Comparison of ENCODE assay signal across 27 mouse cellular contexts in the genomic region with DNA sequence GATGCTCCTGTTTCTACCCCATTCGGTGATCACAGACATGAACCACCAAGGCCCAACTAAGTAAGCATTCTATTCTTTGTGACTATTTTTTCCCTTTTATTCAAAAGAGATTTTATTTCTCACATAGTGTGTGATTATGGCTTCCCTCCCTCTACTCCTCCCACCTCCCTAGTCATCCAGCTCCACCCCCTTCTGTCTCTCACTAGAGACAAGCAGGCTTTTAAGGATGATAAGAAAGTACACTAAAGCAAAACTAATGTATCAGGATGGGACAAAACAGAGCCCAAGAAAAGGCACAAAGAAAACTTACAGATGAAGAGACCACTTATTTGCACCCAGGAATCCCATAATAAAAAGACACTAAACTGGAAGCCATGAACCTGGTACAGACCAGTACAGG. TPM values are rescaled to one million over a fixed set of nuclear protein-coding genes. Genes with fewer than 3 reads are reported as not detected.
DNase-seq lines count a peak whose midpoint lies in the region; ATAC-seq and TF ChIP-seq lines count a peak whose summit lies in the region.
"Had no signal": no experiment of that assay in that cellular context is flagged by ENCODE, and none has a peak within 500 bp of the region (broad histone marks: within the 10 kb centered on the region; RNA-seq: fewer than 3 reads in every experiment).

No protein-coding gene starts in this region.

- H3K4me2 ChIP-seq in midbrain, embryonic 11.5 days = no peak overlapping the region
- H3K4me2 ChIP-seq in midbrain, postnatal 0 days (ENCODE audit: low read depth, low read length, poor library complexity, severe bottlenecking) = no peak overlapping the region
- peak overlapping the region; percentile 16; the same call in 1 of the 2 replicates for H3K4me2 ChIP-seq in liver, embryonic 16.5 days (ENCODE audit: low read depth, low read length)
- no peak overlapping the region for H3K4me2 ChIP-seq in kidney, embryonic 14.5 days (replicated peaks; ENCODE audit: low read depth, low read length)
- H3K4me2 ChIP-seq: embryonic facial prominence, embryonic 12.5 days; hindbrain, embryonic 12.5 days; limb, embryonic 13.5 days; lung, embryonic 15.5 days; neural tube, embryonic 15.5 days had no signal

- H3K4me3 ChIP-seq in midbrain, embryonic 11.5 days (ENCODE audit: low read depth, low read length) = no peak overlapping the region
- no peak overlapping the region for H3K4me3 ChIP-seq in midbrain, postnatal 0 days (ENCODE audit: low read depth, low read length)
- H3K4me3 ChIP-seq in liver, embryonic 16.5 days (ENCODE audit: low read depth, low read length) = no peak overlapping the region
- no peak overlapping the region for H3K4me3 ChIP-seq in kidney, embryonic 14.5 days (ENCODE audit: low read length)
- H3K4me3 ChIP-seq: embryonic facial prominence, embryonic 12.5 days; erythroblast, embryonic 14.5 days; gastrocnemius, adult 2 months; hindbrain, embryonic 12.5 days; limb, embryonic 13.5 days; lung, embryonic 15.5 days; midbrain, embryonic 10.5 days; neural tube, embryonic 15.5 days had no signal

- ATAC-seq in midbrain, embryonic 11.5 days (ENCODE audit: low FRiP score) = no peak
- ATAC-seq in midbrain, postnatal 0 days (ENCODE audit: low FRiP score) = no peak
- peak; percentile 69 for ATAC-seq in liver, embryonic 16.5 days (ENCODE audit: low read depth)
- no peak for ATAC-seq in kidney, embryonic 14.5 days (ENCODE audit: low FRiP score, low TSS enrichment)
- ATAC-seq: activated CD4-positive, CD25-positive, alpha-beta regulatory T cell, adult 4 months; forebrain, embryonic 14.5 days had no signal

- H3K27ac ChIP-seq in midbrain, embryonic 11.5 days (ENCODE audit: low read depth, low read length) = no peak overlapping the region
- no peak overlapping the region for H3K27ac ChIP-seq in midbrain, postnatal 0 days (ENCODE audit: low read depth, low read length)
- peak overlapping the region; percentile 72; the same call in 1 of the 2 replicates for H3K27ac ChIP-seq in liver, embryonic 16.5 days (ENCODE audit: low read length)
- no peak overlapping the region for H3K27ac ChIP-seq in kidney, embryonic 14.5 days (ENCODE audit: low read depth, low read length)
- H3K27ac ChIP-seq: embryonic facial prominence, embryonic 12.5 days; gastrocnemius, adult 2 months; hindbrain, embryonic 12.5 days; kidney, postnatal 0 days; limb, embryonic 13.5 days; lung, embryonic 15.5 days; midbrain, embryonic 10.5 days; neural tube, embryonic 15.5 days had no signal

- peak; percentile 35 for DNase-seq in midbrain, embryonic 11.5 days (ENCODE audit: low spot score, missing footprints)
- no peak for DNase-seq in midbrain, postnatal 0 days (ENCODE audit: low spot score)
- DNase-seq in liver = peak; percentile 48
- no peak for DNase-seq in adrenal gland, adult 2 months
- no peak for DNase-seq in adrenal gland, postnatal 36 days
- DNase-seq: adrenal gland, postnatal 14 days; cerebellum, adult 11-12 months; cerebellum, postnatal 14 days; gastrocnemius, adult 2 months; kidney, adult 11 months; layer of hippocampus, adult 9-11 months; lung, postnatal 4 days; right cerebral cortex, adult 18-20 months; thymus, adult 18-20 months had no signal

- peaks cover 2% of the 10 kb centered on the region; the same call in 1 of the 2 replicates for H3K4me1 ChIP-seq in midbrain, embryonic 11.5 days (ENCODE audit: control insufficient read depth, insufficient read depth, low read length)
- no peaks in the 10 kb centered on the region for H3K4me1 ChIP-seq in midbrain, postnatal 0 days (ENCODE audit: insufficient read depth, low read length)
- H3K4me1 ChIP-seq in liver, embryonic 16.5 days (ENCODE audit: control insufficient read depth, low read depth, low read length) = peaks cover 32% of the 10 kb centered on the region
- 0 out of 2 replicates have a peak, but pooled peaks cover 6% of the 10 kb centered on the region for H3K4me1 ChIP-seq in kidney, embryonic 14.5 days (ENCODE audit: control insufficient read depth, insufficient read depth, low read length)

- H3K9me3 ChIP-seq in midbrain, embryonic 11.5 days (ENCODE audit: control insufficient read depth, low read length) = no peaks in the 10 kb centered on the region
- H3K9me3 ChIP-seq in midbrain, postnatal 0 days (ENCODE audit: low read length) = no peaks in the 10 kb centered on the region
- no peaks in the 10 kb centered on the region for H3K9me3 ChIP-seq in liver, embryonic 16.5 days (replicated peaks; ENCODE audit: control insufficient read depth, low read length)
- H3K9me3 ChIP-seq in kidney, embryonic 14.5 days (ENCODE audit: control insufficient read depth, low read length) = no peaks in the 10 kb centered on the region
- H3K9me3 ChIP-seq: embryonic facial prominence, embryonic 12.5 days; lung, embryonic 15.5 days; midbrain, embryonic 10.5 days; neural tube, embryonic 15.5 days had no signal

- no peak for TF ChIP-seq CTCF in midbrain, postnatal 0 days (IDR thresholded peaks at IDR 0.05)

- no peaks in the 10 kb centered on the region for H3K27me3 ChIP-seq in midbrain, embryonic 11.5 days (ENCODE audit: control insufficient read depth, insufficient read depth, low read length)
- H3K27me3 ChIP-seq in midbrain, postnatal 0 days (ENCODE audit: insufficient read depth, low read length) = no peaks in the 10 kb centered on the region
- H3K27me3 ChIP-seq in liver, embryonic 16.5 days (ENCODE audit: control insufficient read depth, insufficient read depth, low read depth, low read length) = no peaks in the 10 kb centered on the region
- H3K27me3 ChIP-seq in kidney, embryonic 14.5 days (ENCODE audit: control insufficient read depth, insufficient read depth, low read length) = no peaks in the 10 kb centered on the region
- H3K27me3 ChIP-seq: CH12.LX; embryonic facial prominence, embryonic 12.5 days; hindbrain, embryonic 12.5 days; limb, embryonic 13.5 days; lung, embryonic 15.5 days; neural tube, embryonic 15.5 days had no signal

- H3K9ac ChIP-seq in midbrain, embryonic 11.5 days (ENCODE audit: low read length) = no peak overlapping the region
- no peak overlapping the region for H3K9ac ChIP-seq in midbrain, postnatal 0 days (replicated peaks; ENCODE audit: low read length, poor library complexity, severe bottlenecking)
- no peak overlapping the region for H3K9ac ChIP-seq in liver, embryonic 16.5 days (ENCODE audit: low read depth, low read length)
- H3K9ac ChIP-seq in kidney, embryonic 14.5 days (ENCODE audit: low read depth, low read length) = no peak overlapping the region
- H3K9ac ChIP-seq: embryonic facial prominence, embryonic 12.5 days; hindbrain, embryonic 12.5 days; limb, embryonic 13.5 days; lung, embryonic 15.5 days; neural tube, embryonic 15.5 days had no signal

- 0 out of 2 replicates have a peak, but pooled peaks cover 2% of the 10 kb centered on the region for H3K36me3 ChIP-seq in midbrain, embryonic 11.5 days (ENCODE audit: control insufficient read depth, insufficient read depth, low read length)
- no peaks in the 10 kb centered on the region for H3K36me3 ChIP-seq in midbrain, postnatal 0 days (ENCODE audit: insufficient read depth, low read length)
- no peaks in the 10 kb centered on the region for H3K36me3 ChIP-seq in liver, embryonic 16.5 days (ENCODE audit: control insufficient read depth, insufficient read depth)
- H3K36me3 ChIP-seq in kidney, embryonic 14.5 days (ENCODE audit: control insufficient read depth, insufficient read depth, low read length) = no peaks in the 10 kb centered on the region
- H3K36me3 ChIP-seq: hindbrain, embryonic 12.5 days; neural tube, embryonic 15.5 days had no signal

- WGBS in midbrain, embryonic 11.5 days = 86% methylated on average over 1 of the region's 1 CpGs
- 86% methylated on average over 1 of the region's 1 CpGs for WGBS in midbrain, postnatal 0 days
- 84% methylated on average over 1 of the region's 1 CpGs for WGBS in liver, embryonic 16.5 days (ENCODE audit: insufficient replicate concordance)
- 96% methylated on average over 1 of the region's 1 CpGs for WGBS in kidney, embryonic 14.5 days

RNA-seq across cellular contexts. Expression of a gene that starts 6.9 kb away (rescaled TPM):
- polyA plus RNA-seq in midbrain, embryonic 11.5 days (2014; fragmentation: Nextera tagmentation; extraction: Ambion mirVana) = 2.0 and 2.7 TPM in 2 replicates
- 1.8 and 2.4 TPM in 2 replicates for total RNA-seq in midbrain, postnatal 0 days (2014; rRNA removed)
- 0.23 and 0.37 TPM in 2 replicates for polyA plus RNA-seq in midbrain, postnatal 0 days (2015; fragmentation: Nextera tagmentation; extraction: Ambion mirVana)
- 1.8 and 2.6 TPM in 2 replicates for polyA plus RNA-seq in liver, embryonic 16.5 days (2015; fragmentation: Nextera tagmentation; extraction: Ambion mirVana)
- under 1 TPM; 0.59 to 0.98 TPM for total RNA-seq in adrenal gland, adult 2 months (2021)
- polyA plus RNA-seq in adrenal gland, adult 2 months (2012; rRNA removed) = 0.32 and 0.42 TPM in 2 replicates
- total RNA-seq in adrenal gland, postnatal 36 days (2021) = 1 to 10 TPM; 1.4 to 1.5 TPM
- polyA plus RNA-seq in kidney, embryonic 14.5 days (2014; fragmentation: Nextera tagmentation; extraction: Ambion mirVana) = 3.7 and 3.9 TPM in 2 replicates

Comparison
In these comparisons a context has a peak if more than half of its experiments do, and no peak if none do; other contexts are left out.
1. DNase-seq: peak in midbrain, embryonic 11.5 days (single experiment) and liver (single experiment); none in midbrain, postnatal 0 days (single experiment), adrenal gland, adult 2 months (single experiment) and adrenal gland, postnatal 36 days (0 of 2).